Mouse (Mus musculus): ENCODE data around the gene Slc6a16.
"Not testable (repeated sequence)": the region's sequence is repeated elsewhere in the genome, so short reads cannot be mapped to it uniquely, and the experiment has no call there.

Gene Slc6a16

DNA sequence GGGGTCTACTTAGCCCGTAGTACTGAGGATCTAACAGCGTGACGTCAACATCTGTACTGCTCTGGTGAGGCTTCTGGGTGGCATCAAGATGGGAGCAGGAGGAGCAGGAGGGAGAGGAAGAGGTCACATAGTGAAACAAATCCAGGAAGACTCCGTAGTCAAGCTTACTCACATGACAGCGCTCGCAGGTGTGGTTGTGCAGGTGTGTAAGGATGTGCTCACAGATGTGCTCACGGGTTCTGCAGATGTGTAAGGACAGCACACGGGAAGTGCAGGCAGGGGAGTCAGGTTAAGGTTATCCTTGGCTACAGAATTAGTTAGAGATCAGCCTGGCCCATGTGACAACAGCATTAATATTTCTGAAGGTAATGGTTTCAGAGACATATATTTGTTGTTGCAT, 12.9 kb downstream of the Slc6a16 start:
- no peak for DNase-seq (ENCODE audit: low spot score in 2 of 2)

DNA sequence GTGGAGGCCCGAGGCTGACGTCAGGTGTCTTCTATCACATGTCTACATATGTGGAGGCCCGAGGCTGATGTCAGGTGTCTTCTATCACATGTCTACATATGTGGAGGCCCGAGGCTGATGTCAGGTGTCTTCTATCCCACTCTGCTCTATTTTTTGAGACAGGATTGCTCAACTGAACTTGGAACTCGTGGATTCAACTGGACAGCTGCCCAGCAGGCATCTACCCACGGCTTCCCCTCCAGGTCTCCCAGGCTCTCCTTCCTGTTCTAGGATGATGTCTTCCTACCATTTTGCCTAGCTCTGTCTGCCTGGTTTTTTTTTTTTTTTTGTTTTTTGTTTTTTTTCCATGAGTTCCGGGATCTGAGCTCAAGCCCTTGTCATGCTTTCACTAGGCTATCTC, 14.9 kb downstream of the Slc6a16 start:
- not testable (repeated sequence) for DNase-seq (ENCODE audit: low spot score in 2 of 2)

DNA sequence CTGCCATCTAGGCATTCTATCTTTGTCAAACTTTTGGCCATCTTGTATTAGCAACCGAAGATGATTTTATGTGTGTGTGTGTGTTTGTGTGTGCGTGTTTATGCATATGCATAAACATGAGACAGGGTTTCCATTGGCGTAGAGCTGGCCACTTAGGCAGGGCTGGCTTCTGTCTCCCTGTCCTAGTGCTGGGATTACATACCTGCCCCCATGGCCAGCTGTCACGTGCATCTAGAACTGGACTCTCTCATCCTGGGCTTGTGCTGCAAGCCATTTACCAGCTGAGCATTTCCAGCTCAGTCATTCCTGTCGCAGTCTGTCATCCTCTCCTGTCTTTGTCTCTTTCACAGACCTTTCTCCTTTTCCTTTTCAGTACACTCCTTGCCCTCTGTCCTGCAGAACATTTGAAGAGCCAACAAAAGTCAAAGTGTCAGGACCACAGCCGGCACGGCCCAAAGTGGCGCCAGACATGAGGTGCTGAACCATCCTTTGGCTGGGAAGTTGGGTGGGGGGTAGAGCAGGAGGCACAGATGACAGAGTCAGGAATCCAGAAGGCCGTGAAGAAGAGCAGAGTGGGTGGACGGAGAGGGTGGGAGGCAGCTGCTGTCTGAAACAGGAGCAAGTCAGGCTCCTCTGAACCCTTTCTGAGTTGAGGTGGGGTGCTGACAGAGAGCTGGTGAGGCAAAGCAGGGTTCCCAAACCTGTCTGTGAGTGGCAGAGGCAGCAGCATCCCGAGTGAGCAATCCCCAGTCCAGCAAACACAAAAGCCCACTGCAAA, 16.4 kb downstream of the Slc6a16 start:
- no peak for DNase-seq (ENCODE audit: low spot score in 2 of 2)

DNA sequence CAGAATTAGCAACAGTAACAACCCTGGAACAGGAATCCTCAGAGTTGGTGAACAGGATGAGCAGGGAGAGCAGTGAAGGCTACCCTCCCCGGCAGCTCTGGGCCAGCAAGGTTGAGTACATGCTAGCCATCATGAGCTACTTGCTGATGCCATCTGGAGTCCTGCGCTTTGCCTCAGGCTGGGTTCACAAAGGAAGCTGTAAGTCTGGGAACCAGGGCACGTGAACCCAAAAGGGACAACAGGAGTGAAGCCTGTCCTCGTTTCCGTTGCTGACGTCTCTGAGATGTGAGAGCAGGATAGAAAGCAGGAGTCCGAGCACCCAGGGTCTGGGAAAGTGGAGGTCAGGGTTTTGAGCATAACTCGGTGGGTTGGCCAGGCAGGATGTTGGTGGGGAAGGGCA, 18.4 kb downstream of the Slc6a16 start:
- no peak for DNase-seq (ENCODE audit: low spot score in 2 of 2)

DNA sequence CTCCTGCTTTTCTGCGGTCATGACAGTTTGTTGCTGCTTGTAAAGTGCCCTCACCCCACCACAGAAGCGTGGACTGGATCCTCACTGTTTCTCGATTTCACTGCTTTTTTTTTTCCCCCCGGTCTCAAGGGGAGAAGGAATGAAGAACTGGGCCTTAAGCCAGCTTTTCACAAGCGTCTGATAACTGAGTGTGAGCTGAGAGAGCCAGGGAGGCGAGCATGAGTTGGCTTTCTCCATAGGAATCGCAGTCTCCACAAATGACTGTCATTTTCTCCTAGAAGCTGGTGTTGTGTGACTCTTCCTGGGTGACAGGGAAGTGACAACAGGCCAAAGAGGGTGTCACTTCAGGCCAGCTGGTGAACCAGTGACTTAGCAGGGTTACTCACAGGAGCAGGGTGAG, 21.4 kb downstream of the Slc6a16 start:
- DNase-seq (ENCODE audit: low spot score in 2 of 2), result no peak

DNA sequence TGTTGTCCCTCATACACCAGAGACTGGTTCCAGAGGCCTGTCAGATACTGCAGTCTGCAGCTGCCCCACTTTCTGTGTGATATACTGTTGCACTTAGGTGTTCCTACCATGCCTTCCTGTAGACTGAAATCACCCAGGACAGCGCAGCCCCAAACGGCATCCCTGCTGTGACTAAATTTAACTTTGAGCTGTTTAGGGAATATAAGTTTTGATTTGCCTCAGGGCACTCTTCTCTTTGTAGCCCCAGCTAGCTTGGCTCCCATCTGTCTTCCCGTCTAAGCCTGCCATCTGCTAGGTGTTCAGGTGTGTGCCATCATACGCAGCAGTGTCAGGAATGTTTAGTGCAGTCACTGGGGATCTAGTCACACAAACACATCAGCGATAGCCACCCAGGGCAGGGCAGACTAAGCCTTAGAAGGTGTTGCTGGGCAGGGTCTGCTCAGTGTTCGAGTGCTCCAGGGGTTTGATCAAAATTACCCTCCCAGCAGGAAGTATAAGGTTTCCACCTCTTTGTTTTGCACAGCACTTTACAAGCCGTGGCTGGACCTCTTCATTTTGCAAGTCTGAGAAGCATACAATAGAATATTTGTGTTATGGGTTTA, 22.2 kb downstream of the Slc6a16 start:
- DNase-seq (ENCODE audit: low spot score in 2 of 2), result no peak

DNA sequence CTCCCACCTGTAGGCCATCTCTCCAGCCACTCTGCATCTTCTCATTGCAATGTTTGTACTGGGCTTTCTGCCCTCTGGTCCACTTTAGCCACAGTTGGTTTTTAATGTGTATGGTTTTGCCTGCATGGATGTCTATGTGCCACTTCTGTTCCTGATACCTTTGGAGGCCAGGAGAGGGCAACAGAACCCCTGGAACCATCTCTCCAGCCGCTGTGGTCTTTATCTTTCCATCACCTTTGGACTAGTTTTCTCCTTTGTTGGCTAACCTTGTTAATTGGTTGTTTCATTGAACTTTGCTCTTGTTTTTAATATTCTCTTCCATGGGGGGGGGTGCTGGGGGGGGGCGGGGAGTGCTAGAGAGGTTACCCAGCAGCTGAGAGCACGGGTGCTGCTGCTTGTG, 23.5 kb downstream of the Slc6a16 start:
- DNase-seq (ENCODE audit: low spot score in 2 of 2), result no peak

DNA sequence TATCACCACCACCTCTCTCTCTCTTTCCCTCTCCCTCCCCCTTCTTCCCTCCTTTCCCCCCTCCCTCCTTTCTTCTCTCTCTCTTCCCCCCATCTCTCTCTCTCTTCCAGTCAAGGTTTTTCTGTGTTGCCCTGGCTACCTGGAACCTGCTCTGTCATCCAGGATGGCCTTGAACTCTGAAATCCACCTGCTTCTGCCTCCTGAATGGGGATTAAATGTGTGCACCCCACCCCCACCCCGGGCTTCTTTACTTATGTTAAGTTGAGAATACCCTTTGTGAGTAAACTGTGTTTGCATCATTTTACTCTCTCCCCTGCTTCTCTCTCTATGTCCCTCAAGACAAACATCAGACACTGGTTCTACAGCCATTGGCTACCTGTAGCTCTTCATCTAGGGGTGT, 24.6 kb downstream of the Slc6a16 start:
- DNase-seq (ENCODE audit: low spot score in 2 of 2), result no peak

DNA sequence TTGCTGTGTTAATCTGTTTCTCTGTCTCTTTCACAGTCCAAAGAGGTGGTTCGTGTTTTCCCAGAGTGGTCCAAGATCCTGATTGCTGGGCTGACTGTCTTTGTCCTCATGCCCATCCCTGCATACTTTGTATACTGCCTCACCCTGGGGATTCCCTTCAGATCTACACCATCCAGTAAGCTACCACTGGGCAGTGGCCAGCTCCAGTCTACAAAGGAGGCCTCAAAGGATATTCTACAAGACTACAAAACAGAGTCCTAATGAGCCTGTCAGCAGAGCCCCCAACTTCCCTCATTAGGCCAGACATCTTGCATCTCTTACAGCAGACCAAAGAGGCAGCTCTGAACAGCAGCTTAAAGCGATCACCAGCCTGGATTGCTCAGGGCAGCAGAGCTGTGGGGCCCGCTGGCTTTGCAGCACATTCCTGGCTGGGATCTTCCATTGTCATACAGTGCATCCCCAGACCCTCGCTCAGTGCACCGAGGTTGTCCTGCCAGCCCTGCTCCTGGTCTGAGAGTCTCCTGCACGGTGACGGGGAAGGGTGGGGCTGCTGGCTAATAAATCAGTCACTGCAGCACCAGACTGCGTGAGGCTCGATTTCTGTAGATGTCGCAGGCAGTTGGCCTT, 32.0 kb downstream of the Slc6a16 start:
- DNase-seq (ENCODE audit: low spot score in 2 of 2), result no peak

DNA sequence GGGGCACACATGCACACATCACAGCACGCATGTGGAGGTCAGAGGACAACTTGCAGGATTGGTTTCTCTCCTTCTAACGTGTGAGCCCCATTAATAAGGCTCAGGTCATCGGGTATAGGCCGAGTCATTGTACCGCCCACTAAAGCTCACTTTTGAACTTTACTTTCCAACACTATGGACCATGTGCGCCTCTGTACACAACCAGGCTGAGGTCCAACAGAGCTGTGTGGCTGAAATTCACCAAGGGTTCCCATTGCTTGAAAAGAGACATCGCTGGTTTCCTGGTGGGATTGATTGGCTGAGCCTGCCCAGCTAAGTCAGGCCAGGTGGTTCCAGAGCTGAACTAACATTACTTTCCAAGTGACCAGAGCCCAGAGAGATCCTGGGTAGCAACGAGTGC, 32.8 kb downstream of the Slc6a16 start:
- no peak for DNase-seq (ENCODE audit: low spot score in 2 of 2)

DNA sequence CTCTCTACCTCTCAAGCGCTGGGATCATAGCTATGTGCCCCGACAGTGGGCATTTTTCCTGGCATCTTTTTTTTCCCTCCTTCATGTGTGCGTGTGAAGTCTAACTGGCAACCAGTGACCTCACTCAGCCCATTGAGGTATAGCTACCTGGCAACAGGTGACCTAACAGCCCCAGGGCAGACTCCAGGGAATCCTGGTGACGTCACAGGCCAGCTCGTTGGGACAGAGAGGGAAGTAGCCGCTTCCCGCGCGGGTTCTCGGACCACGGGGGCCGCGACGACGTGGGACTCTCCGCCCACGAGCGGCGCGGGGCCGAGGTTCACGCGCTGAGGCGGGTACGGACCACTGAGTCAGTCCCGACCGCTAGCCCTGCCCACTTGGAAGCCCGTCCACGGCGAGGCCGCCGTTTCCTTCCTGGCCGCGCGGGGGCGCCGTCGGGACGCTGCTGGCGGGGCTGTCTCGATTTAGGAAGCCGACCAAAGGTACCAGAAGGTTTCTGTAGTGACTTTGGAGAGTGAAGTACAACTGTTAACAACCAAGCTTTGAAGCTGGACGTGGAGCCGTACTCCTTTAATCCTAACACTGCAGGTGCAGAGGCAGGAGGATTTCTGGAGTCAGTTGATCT, 36.4 kb downstream of the Slc6a16 start, which contains the start of gene Slc6a21:
TSS of gene Slc6a21 (plus strand) at position 378 of the 625 bp plus-strand sequence.
- peak; percentile 76 to 93 for DNase-seq (ENCODE audit: low spot score in 2 of 2)

DNA sequence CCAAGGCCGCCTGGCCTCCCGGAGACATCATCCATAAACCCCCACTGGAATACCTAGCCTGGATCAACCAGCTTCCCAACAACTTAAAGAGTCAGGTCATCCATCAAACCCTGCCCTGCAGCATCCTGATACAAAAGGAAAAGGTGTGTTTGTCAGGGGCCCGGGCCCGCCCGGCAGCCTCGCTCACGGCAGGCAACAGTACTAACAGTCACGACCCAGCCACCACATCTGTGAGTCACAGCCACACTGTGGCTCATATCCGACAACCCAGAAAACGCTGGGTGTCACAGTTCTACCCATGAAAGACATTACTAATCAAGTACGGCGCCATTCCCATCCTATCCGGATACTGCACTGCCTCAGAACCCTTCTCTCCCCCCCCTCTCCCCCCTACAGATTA, 45.6 kb downstream of the Slc6a16 start:
- DNase-seq (ENCODE audit: low spot score in 2 of 2), result no peak

DNA sequence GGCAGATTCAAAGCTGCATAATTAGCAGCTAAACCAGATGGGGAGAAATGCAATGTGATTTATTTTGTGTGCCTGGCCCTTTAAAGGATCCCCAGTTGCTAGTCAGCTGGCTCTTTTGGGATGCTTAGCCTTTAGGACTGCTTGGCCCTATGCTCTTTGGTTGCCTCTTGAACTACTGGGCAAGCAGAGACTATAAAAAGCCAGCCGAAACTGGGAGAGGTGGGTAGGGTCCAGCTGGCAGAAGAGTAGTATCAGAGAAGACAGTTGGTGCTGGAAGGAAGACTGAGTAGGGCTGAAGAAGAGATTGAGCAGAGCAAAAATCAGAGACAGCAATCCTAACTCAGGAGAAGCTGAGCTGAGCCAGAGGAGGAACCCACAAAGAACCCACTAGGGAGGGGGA, 55.7 kb downstream of the Slc6a16 start:
- no peak for DNase-seq (ENCODE audit: low spot score in 2 of 2)

DNA sequence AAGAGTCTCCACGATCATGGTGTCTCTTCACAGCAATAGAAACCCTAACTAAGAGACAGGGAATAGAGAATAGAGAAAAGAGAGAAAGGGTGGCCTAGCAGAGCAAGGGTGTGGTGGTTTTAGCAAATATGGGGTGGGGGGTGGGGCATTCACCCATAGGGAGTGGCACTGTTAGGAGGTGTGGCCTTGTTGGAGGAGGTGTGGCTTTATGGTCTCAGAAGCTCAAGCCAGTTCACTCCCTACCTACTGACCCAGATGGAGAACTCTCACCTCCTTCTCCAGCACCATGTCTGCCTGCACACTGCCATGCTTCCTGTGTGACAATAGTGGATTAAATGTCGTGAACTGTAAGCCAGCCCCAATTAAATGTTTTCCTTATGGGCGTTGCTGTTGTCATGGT, 56.7 kb downstream of the Slc6a16 start:
- no peak for DNase-seq (ENCODE audit: low spot score in 2 of 2)

DNA sequence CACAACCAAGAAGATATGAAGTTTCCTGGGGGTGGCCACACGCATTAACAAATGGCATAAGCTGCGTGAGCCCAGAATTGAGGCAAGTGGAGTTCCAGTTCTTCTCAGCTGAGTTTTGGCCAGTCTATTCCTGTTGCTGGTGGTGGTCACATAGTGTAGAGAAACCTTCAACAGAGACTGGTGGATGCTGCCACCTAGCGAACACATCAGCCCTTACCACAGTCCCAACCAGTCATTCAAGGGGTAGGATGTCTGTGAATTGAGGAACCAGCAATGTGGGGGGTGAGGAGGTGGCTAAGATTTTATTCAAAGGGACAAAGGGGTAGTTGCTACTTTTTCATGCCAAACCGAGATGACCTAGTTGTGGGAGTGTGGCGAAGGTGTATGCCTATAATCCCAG, 58.9 kb downstream of the Slc6a16 start:
- DNase-seq (ENCODE audit: low spot score in 2 of 2), result peak in 1 of 2 experiments; percentile 58

DNA sequence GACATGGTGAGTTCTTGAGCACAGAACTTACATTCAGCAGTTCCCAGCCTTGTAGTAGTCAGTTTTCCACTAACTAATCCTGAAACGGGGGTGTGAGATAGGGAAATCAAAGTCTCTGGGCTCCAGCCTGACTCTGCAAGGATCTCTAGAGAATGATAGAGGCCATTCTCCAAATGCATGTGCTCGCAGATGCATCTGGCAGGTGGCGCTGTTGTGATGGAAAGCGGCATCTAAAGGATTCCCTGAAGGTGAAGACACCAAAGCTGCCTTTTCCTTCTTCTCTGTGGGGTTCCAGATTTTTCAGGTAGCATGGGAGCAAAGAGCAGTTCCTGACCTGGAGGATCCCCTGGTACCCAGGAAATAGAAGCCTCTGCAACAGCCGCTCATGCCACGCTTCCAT, 59.4 kb downstream of the Slc6a16 start:
- DNase-seq (ENCODE audit: low spot score in 2 of 2), result no peak

DNA sequence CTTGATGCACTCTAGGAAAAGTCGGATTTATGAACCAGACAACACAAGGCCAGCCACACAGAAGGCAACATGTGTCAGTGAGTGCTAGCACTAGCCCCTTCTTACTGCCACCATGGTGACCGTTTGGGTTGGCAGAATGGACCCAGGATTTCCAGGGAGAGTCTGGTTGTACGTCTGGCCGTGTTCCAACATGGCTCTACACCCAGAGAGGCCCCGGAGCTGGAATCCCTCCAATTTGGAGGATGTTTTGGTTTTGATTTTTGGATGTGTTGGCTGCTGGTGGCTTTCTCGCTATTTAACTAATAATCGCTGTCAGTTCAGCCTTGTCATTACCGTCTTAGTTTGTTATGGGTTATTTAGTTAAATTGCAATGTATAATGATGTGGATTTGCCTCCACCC, 61.7 kb downstream of the Slc6a16 start:
- no peak for DNase-seq (ENCODE audit: low spot score in 2 of 2)

DNA sequence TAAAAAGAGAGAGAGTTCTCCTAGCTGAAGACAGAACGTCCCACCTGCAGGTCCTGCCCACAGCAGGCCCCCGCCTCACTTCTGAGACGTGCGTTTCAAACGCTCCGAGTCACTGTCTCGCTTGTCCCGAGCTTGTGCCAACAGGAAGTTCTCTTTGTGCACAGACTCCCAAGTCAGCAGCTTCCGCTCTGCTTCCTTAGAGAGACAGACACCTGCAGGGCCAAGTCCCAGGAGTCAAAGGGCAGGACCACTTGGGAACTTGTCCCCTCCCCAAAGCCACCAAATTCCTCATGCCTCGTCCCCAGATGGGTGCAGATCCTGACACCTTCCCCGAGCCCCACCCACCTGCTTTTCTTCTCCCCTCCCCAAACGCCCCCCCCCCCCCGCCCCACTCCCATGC, 64.0 kb downstream of the Slc6a16 start:
- DNase-seq (ENCODE audit: low spot score in 2 of 2), result no peak

DNA sequence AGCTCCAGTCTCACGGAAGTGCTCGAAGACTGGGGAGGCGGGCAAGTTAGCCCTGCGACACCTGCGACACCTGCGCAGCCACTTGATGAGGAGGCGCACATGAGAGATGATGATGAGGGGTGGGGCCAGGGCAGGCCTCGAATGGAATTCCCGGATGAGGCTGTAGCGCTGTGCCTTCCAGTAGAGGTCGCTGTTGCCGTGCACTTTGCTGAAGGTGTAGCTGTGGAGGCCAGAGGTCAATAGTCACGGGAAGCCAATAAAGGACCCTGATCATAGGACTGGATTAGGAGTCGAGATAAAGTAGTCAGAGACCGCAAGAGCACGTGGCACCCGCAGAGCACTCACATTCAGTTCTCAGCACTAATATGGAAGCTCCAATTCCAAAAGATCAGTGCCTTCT, 64.4 kb downstream of the Slc6a16 start:
- DNase-seq (ENCODE audit: low spot score in 2 of 2), result peak; percentile 60 to 83

DNA sequence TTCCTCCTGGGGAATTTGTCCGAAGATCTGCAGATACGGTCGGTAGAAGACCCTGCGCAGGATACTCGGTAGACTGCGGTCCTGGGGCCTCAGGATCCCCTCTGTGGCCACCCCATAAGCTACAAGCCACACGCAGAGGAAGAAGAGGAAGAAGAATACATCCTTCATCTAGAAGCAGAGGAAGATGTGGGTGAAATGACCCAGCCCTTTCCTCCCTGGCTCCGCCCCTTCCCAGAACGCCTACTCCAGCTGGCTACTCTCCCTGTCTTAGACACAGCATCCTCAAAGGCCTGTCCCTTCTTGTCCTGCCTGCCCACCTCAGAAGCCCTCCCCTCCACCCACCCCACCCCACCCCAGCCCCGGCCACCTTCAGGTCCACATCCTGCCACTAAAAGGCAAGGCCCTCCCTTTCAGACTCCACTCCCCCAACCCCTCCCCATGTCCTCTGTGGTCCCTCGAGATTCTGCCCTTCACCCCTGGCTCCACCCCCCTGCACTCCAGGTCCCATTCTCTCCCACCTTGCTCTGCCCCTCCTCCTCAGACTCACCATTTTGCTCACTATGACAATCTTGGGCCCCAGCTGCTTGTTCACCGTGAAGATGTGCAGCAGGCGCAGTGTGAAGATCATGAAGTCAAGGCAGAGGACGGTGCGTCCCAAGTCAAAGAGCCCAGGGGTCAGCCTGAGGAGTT, 67.8 kb downstream of the Slc6a16 start:
- DNase-seq (ENCODE audit: low spot score in 2 of 2), result no peak

DNA sequence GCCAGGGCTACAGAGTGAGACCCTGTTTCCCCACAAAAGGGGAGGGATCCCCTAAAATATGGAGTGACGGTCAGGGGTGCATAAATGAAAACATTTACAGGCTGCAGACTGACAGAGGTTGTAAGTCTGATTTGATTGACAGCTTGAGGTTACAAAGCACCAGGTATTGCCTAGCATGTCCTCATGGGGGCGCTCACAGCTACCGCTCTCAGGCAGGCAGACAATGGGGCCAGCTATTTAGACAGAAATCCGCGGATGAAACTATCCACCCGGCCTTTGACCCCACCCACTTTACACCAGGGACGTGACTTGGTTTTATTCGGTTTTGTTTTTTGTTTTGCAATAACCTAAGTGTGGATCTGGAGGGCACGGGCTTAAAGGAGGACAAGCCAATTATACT, 68.6 kb downstream of the Slc6a16 start:
- peak; percentile 56 to 78 for DNase-seq (ENCODE audit: low spot score in 2 of 2)

DNA sequence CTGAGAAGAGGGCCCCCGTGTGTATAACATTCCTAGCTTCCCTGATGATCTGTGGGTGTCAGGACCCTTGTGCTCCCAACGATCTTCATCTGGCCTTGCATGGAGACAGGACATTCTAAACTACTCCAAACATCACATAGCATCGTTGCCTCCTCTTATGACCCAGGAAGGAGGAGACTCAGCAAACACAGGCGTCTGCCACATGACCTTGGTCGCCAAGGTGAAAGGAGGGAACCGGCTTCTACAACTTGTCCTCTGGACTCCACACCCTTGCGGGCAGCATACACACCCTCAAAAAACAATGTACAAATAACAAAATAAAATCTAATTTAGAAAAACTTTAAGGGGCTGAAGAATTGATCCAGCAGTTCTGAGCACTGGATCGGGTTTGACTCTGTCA, 71.1 kb downstream of the Slc6a16 start:
- no peak for DNase-seq (ENCODE audit: low spot score in 2 of 2)

All from spleen, postnatal 4 days (tissue).